Mouse (Mus musculus): ENCODE measurements around the gene Nbas. TPM values are rescaled to one million over a fixed set of nuclear protein-coding genes. Genes with fewer than 3 reads are reported as not detected.

Gene Nbas
- polyA plus RNA-seq, 1 experiment = 10.5 TPM

GRCm38 (mm10) chr12:13626803-13627706, 358.1 kb downstream of the Nbas start:
- no peaks in the 10 kb centered on the region for H3K36me3 ChIP-seq (ENCODE audit: control insufficient read depth, insufficient read depth, low read length, poor library complexity, severe bottlenecking)
- H3K27ac ChIP-seq (ENCODE audit: insufficient read depth, low read length) = no peak overlapping the region
- no peaks in the 10 kb centered on the region; the same call in 1 of the 2 replicates for H3K27me3 ChIP-seq (ENCODE audit: control insufficient read depth, insufficient read depth, low read length, poor library complexity, severe bottlenecking)
- H3K9ac ChIP-seq (ENCODE audit: low read depth, poor library complexity, severe bottlenecking) = no peak overlapping the region
- H3K4me3 ChIP-seq (ENCODE audit: low read depth, low read length) = no peak overlapping the region
- peak; percentile 57 for TF ChIP-seq CTCF (IDR thresholded peaks at IDR 0.05; ENCODE audit: low read depth, low read length)
- TF ChIP-seq EP300 (IDR thresholded peaks at IDR 0.05; ENCODE audit: insufficient read depth, low read depth, low read length) = no peak
- no peaks in the 10 kb centered on the region for H3K4me1 ChIP-seq (ENCODE audit: control insufficient read depth, insufficient read depth, low read length)
- no peaks in the 10 kb centered on the region for H3K9me3 ChIP-seq (replicated peaks; ENCODE audit: control insufficient read depth, insufficient read depth, low read length, poor library complexity, severe bottlenecking)

Other genes with a start within 250 kb of the Nbas start
- gene Ddx1, start 19.9 kb upstream of the Nbas start, polyA plus RNA-seq (2011; ENCODE audit: insufficient read depth, insufficient read length, low read depth, missing spikeins) = 235 and 257 TPM in 2 replicates